Mouse (Mus musculus) heart, postnatal 36 days (tissue): ENCODE measurements around the gene Gbf1. TPM values are rescaled to one million over a fixed set of nuclear protein-coding genes. Genes with fewer than 3 reads are reported as not detected.

Experiments used
- DNase-seq, 2 experiments: peaks; one replicate each; pipeline ENCODE4 v3.0.0; 2021 to 2022
- intact Hi-C: fragments of 180-260 bp; cut with DNase I; formaldehyde crosslinking; loops from one replicate; pipeline ENCODE4 v1.15.1; 2025
- total RNA-seq, 2 experiments: library from RNA; stranded (reverse); gene quantifications; 2 replicates each; pipeline ENCODE4 v1.2.3; 2021

Gene Gbf1
- total RNA-seq, 2 experiments from 2014 or later = 43.2 to 50.4 TPM

DNA sequence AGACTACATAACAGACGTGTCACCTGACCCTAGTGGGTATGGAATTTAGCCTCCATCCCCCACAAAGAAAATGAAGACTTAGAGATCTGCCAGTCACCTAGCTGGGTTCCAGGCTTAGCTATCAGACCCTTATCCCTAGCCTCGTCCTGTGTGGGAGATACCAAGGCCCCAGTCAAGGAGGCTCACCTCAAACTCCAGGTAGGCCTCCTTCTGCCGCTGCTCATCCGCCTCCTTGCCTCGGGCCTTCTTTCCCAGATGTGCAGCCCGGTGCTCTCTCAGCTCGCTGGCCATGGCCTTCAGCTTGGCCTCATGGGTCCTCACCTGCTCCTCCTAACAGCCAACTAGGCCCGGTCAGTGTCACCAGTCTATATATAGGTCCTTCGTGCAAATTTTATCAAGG, 160.8 kb downstream of the Gbf1 start:
- DNase-seq = no peak
- intact Hi-C loops = no loop called here

DNA sequence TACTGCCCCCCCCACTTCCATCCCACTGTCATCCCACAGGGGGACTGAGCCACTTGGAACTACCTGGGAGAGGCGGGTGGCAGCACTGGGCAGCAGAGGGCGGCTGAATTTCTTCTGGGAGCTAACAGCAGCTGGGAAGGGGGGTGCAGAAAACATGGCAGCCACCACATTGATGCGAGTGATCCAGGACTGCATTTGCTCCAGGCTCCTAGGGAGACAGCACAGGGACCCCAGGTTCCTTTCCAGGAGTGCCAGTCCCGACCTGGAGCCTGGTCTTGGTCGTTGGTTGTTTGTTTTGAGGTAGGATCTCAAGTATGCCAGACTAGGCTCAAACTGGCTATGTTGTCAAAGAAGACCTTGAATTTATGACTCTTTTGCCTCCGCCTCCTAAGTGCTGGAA, 161.3 kb downstream of the Gbf1 start:
- DNase-seq = no peak
- intact Hi-C loops = no loop called here

DNA sequence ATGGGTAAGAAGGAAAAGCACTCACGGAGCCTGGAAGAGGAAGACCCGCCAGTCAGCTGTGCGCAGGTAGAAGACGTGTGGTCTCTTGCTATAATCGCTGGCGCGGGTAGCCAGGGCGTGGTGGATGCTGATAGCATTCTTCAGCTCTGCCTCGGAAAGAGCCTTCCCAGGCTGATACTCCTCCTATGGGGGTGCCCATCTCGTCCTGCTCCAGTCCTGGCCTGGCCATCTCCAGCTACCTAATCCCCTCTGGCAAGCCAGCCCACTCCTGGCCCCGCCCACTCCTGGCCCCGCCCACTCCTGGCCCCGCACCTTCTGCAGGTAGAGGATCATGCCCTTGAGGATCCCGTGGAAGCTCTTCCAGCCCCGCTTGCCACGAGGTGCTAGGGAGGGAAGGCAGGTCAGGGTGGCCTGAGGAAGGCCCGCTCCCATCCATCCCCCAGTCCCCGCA, 161.9 kb downstream of the Gbf1 start:
- no peak for DNase-seq

GRCm38 (mm10) chr19:46314872-46315742, 162.8 kb downstream of the Gbf1 start:
- DNase-seq = no peak

More for the DNA sequence above, 161.9 kb downstream of the Gbf1 start:
- intact Hi-C loops = no loop called here

DNA sequence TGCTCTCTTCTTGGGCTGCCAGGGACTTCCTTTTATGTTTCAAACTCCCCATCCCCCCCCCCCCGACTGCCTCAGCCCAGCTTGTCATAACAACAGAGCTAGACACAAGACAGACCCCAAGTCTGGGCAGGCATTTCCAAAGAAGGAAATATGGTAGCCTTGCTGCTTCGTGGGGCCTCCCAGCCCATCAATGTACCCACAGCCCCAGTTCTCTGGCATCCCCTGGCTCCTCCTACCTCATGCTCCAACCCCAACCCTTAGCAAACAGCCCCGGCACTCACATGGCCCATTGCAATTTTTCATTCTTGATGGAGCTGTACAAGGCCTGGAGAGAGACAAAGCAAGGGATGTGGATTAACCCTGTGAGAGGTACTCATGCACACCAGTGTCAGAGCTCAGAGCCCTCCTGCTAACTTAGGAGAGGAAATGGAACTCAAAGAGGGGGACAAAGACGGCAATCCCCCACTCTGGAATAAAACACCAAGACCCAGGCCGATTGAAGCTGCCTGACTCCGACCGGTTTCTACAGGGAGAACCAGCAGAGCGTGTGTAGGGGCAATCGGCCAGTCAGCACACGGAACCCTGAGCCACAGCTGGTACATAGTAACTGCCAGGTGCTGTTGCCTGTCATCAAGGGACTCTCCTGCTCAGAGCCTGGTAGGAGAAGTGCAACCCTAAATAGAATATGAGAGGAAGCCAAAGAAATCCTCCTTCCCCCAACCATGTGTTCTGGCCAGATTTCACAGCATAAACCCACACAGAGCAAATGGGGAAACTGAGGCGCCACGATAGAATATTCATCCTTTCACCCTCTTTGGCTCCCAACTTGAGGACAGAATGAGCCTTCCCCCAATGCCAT, 163.7 kb downstream of the Gbf1 start:
- DNase-seq = no peak
- intact Hi-C loops = no loop called here

More at GRCm38 (mm10) chr19:46314872-46315742, 162.8 kb downstream of the Gbf1 start:
- intact Hi-C loops = no loop called here

GRCm38 (mm10) chr19:46316846-46317545, 164.7 kb downstream of the Gbf1 start:
- DNase-seq = no peak
- intact Hi-C loops = no loop called here

- intact Hi-C loops = no loop called here
- no peak for DNase-seq
Observed at GRCm38 (mm10) chr19:46317546-46317885, 165.2 kb downstream of the Gbf1 start.

DNA sequence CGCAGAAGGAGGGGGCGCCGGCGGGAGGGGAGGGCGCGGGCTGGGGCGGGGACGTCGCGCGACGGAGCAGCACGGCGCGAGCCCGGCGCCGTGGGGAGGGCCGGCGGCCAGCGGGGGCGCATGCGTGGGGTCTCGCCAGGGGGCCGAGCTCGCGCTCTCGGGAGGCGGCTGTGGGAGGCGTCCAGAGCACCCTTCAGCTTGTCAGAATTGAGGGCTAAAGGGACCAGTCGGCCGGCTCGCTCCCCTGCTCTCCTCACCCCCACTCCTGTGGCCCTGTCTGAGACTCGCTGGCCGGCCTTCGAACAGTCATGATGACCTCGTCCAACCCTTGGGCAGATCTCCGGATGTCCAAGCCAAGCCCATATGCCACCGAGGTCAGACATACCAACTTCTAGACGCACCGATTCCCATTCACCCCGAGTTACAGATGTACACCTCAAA, 165.7 kb downstream of the Gbf1 start:
- intact Hi-C loops = no loop called here
- DNase-seq = peak in 1 of 2 experiments; percentile 41

DNA sequence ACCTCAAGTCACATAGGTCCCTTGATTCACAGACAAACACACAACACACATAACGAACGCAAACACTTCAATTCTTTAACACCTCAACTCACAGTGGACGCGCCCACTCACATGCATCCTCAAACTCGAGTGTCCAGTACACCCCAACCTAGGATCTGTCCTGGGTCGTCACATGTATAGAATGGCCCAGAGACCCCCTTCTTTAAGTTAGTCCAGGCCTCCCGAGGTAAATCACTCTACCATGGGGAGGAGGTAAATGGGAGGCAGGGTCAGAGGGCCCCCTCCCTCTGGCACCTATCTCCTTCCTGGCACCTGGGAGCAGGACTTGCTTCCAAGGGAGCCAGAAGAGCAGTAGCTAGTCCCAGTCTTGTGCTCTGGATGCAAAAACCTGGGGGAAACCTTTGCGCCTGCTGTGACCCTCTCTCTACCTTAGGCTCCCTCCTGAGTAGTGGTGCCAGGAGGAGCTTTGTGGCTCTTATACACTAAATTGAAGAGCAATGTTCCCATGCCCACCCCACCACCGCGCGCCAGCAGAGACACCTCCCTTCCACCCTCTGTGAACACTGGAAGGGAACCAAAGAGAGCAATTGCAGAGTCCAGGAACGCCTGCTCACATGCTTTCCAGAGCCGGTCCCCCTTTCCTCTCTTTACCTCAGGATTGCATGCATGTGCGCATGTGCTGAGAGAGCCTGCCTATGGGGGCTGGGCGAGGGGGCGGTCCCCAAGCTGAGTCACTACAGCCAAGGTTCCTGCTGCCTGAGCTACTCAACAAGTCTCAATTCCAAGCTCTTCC, 166.5 kb downstream of the Gbf1 start:
- DNase-seq = peak in 1 of 2 experiments; percentile 43
- intact Hi-C loops = no loop called here

- DNase-seq = no peak
- intact Hi-C loops = no loop called here
Observed at GRCm38 (mm10) chr19:46320076-46320785, 167.9 kb downstream of the Gbf1 start.

DNA sequence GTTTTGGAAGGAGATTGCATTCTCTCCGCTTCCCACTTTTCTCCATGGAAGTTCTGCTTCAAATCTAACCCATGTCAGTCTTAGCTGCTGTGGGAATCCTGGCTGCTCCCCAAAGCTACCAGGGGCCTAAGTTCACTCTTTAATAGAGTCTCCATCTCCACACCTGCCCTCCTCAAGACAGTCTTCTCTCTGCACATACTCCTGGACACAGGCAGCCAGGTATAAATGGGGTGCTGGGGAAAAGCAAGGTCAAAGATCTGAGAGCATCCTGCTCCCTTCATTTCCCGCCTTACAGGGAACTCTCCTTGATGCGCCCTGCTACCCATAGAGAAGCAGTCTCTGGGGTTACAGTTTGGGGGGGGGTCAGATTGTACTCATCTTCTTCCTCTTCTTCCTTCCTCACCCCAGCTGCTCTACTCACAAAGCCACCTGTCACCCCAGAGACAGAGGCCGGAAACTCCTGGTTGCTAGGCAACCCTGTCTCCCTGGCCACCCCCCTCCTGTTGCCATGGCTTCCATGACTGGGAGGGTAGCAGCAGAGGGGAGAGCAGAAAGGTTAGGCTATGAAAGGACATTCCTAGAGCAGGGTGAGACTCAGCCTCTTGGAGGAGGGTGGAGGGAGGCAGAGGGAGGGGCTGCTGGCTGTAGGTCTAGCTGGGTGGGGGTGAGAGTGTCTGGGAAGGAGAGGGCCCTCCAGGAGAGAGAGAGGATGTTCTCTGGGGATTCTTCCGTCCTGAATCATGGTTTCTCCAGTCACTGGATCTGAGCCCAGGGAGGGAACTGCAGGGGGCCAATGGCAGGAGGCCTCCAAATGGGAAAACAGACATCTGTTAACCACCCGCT, 169.0 kb downstream of the Gbf1 start:
- no peak for DNase-seq
- intact Hi-C loops = no loop called here

DNA sequence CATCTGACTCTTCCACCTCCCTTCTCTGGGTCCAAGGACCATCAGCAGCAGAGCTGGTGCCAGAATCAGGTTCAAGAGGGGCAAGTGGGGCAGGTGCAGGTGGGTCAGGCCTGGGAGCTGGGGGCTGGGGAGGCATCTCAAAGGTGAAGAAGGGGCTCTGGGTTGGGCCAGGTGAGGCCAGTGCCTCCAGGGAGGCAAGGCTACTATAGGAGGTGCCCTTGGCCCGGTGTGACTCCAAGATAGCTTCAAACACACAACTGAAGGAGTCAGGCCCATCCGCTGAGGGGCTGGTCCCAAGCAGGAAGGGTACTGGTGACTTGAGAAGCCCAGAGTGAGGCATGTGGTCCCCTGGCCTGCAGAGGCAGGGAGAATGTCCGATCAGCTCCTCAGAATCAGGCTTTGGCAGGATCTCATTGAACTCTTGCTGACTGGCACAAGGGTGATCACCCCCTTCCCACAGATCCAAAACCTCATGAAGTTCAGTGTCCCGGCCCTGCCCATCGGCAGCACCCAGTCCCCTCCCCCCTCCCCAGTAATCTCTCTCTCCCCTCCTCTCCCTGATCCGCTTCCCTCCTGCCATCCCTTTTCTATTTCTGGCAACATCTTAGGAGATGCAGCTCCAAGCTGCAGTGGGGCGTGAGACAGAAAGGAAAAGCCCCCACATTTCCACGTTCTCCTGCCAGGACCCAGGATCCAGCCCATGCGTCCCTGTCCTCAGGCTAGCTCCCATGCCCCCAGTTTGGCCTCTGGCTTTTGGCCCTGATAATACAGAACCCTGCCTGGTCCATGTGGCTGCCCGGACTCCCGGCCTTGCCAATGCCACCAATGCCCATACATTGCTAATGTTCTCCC, 170.1 kb downstream of the Gbf1 start:
- DNase-seq = no peak
- intact Hi-C loops = no loop called here

- no peak for DNase-seq
- intact Hi-C loops = no loop called here
Observed at GRCm38 (mm10) chr19:46322996-46323572, 170.8 kb downstream of the Gbf1 start.

DNA sequence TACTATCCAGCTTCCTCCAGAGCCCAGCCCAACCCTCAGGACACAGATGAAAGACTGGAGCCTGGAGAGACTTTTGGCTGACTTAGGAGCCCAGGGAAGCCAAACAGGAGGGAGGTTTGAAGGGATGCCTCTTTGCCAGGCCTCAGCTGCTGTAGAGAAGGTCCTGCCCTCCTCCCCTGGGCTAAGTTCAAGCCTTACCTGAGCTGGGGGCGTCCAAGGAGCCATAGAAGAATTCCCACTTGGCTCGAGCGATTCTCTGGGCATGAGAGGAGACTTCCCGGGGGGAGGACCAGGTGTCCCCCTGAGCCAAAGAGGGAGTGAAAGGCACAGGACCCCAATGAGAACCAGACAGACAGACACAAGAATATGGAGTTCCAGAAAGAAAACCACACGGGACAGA, 171.4 kb downstream of the Gbf1 start:
- intact Hi-C loops = no loop called here
- DNase-seq = no peak

GRCm38 (mm10) chr19:46324366-46324765, 172.1 kb downstream of the Gbf1 start:
- no peak for DNase-seq
- intact Hi-C loops = no loop called here

- DNase-seq = no peak
Observed at GRCm38 (mm10) chr19:46324918-46325317, 172.6 kb downstream of the Gbf1 start.

GRCm38 (mm10) chr19:46326019-46326755, 173.9 kb downstream of the Gbf1 start:
- intact Hi-C loops = no loop called here
- no peak for DNase-seq

More at GRCm38 (mm10) chr19:46324918-46325317, 172.6 kb downstream of the Gbf1 start:
- intact Hi-C loops = no loop called here
